Mouse (Mus musculus) embryonic facial prominence, embryonic 15.5 days (tissue): ENCODE measurements at regions not wholly inside any gene's neighbourhood (a gene's known extent, or its start where the extent isn't known, plus 50 kb on each side); places are given as distances from the start of the nearest gene placed in this dataset.

Source experiments
- ATAC-seq: fragments of 200-750 bp; cut with Nextera tagmentation; 2 replicates; pipeline ENCODE4 v1.8.0; 2017; ENCODE audit warnings: low read depth, moderate TSS enrichment; ENCODE audit not compliant: insufficient number of reproducible peaks, low FRiP score, low TSS enrichment
- H3K27ac ChIP-seq: fragments of 300-500 bp; sonication (generic); replicated peaks from 2 replicates; pipeline ENCODE4 v1.5.1; 2015; ENCODE audit warnings: mild to moderate bottlenecking, inconsistent platforms
- H3K27me3 ChIP-seq: fragments of 300-500 bp; sonication (generic); 2 replicates; pipeline ENCODE4 v1.6.1; 2015; ENCODE audit warnings: inconsistent platforms
- H3K36me3 ChIP-seq: fragments of 300-500 bp; sonication (generic); 2 replicates; pipeline ENCODE4 v1.6.1; 2015; ENCODE audit warnings: mild to moderate bottlenecking, inconsistent platforms
- H3K4me1 ChIP-seq: fragments of 300-500 bp; sonication (generic); 2 replicates; pipeline ENCODE4 v1.6.1; 2015; ENCODE audit warnings: inconsistent platforms
- H3K4me2 ChIP-seq: fragments of 300-500 bp; sonication (generic); replicated peaks from 2 replicates; pipeline ENCODE4 v1.6.1; 2015; ENCODE audit warnings: mild to moderate bottlenecking, inconsistent platforms
- H3K4me3 ChIP-seq: fragments of 300-500 bp; sonication (generic); replicated peaks from 2 replicates; pipeline ENCODE4 v1.5.1; 2015; ENCODE audit warnings: mild to moderate bottlenecking, inconsistent platforms
- H3K9ac ChIP-seq: fragments of 300-500 bp; sonication (generic); 2 replicates; pipeline ENCODE4 v1.6.1; 2015; ENCODE audit warnings: inconsistent platforms
- H3K9me3 ChIP-seq: fragments of 300-500 bp; sonication (generic); replicated peaks from 2 replicates; pipeline ENCODE4 v1.6.1; 2016; ENCODE audit warnings: inconsistent platforms
- WGBS: fragments of 180-500 bp; shearing (Covaris S2); methylation state at CpG from one replicate; pipeline ENCODE4 v1.1.7; 2015; 5-methylcytosine and 5-hydroxymethylcytosine counted together

GRCm38 (mm10) chr16:50509529-50509895 is 77.3 kb upstream of the Bbx start:
- Histone ChIP-seq H3K36me3 (no peaks in the 10 kb centered on the region), H3K27ac (no peak overlapping the region), H3K4me1 (no peaks in the 10 kb centered on the region), H3K9me3 (no peaks in the 10 kb centered on the region), H3K27me3 (no peaks in the 10 kb centered on the region), H3K9ac (no peak overlapping the region), H3K4me3 (no peak overlapping the region), H3K4me2 (no peak overlapping the region)
- ATAC-seq, result no peak
- 51% methylated on average over 4 of the region's 4 CpGs for WGBS

GRCm38 (mm10) chr16:50508673-50509528 is 76.7 kb upstream of the Bbx start:
- H3K27me3 ChIP-seq, result no peaks in the 10 kb centered on the region
- H3K4me2 ChIP-seq, result no peak overlapping the region
- no peak overlapping the region for H3K4me3 ChIP-seq
- H3K27ac ChIP-seq, result no peak overlapping the region
- WGBS, result 80% methylated on average over 14 of the region's 14 CpGs
- H3K4me1 ChIP-seq, result no peaks in the 10 kb centered on the region
- no peak overlapping the region for H3K9ac ChIP-seq
- no peaks in the 10 kb centered on the region for H3K9me3 ChIP-seq
- no peaks in the 10 kb centered on the region for H3K36me3 ChIP-seq
- no peak for ATAC-seq

GRCm38 (mm10) chr16:50504619-50505018 is 72.4 kb upstream of the Bbx start:
- H3K9ac ChIP-seq, result no peak overlapping the region
- WGBS, result 64% methylated on average over 3 of the region's 3 CpGs
- no peaks in the 10 kb centered on the region for H3K4me1 ChIP-seq
- no peak overlapping the region for H3K27ac ChIP-seq
- no peaks in the 10 kb centered on the region for H3K27me3 ChIP-seq
- ATAC-seq, result no peak
- no peak overlapping the region for H3K4me3 ChIP-seq
- H3K4me2 ChIP-seq, result no peak overlapping the region
- no peaks in the 10 kb centered on the region for H3K36me3 ChIP-seq
- H3K9me3 ChIP-seq, result no peaks in the 10 kb centered on the region

- no peaks in the 10 kb centered on the region for H3K4me1 ChIP-seq
- H3K4me2 ChIP-seq, result no peak overlapping the region
- H3K27me3 ChIP-seq, result no peaks in the 10 kb centered on the region
- H3K4me3 ChIP-seq, result no peak overlapping the region
- ATAC-seq, result no peak
- WGBS, result 53% methylated on average over 7 of the region's 7 CpGs
- no peaks in the 10 kb centered on the region for H3K9me3 ChIP-seq
- no peaks in the 10 kb centered on the region for H3K36me3 ChIP-seq
- no peak overlapping the region for H3K9ac ChIP-seq
- H3K27ac ChIP-seq, result no peak overlapping the region
Observed at GRCm38 (mm10) chr16:50498909-50499308, 66.7 kb upstream of the Bbx start.

GRCm38 (mm10) chr16:50493662-50494061 is 61.5 kb upstream of the Bbx start:
- no peak overlapping the region for H3K27ac ChIP-seq
- 91% methylated on average over 2 of the region's 2 CpGs for WGBS
- no peak for ATAC-seq
- no peak overlapping the region for H3K4me2 ChIP-seq
- no peaks in the 10 kb centered on the region for H3K36me3 ChIP-seq
- no peak overlapping the region for H3K9ac ChIP-seq
- no peaks in the 10 kb centered on the region for H3K9me3 ChIP-seq
- H3K4me1 ChIP-seq, result no peaks in the 10 kb centered on the region
- no peak overlapping the region for H3K4me3 ChIP-seq
- no peaks in the 10 kb centered on the region for H3K27me3 ChIP-seq

- H3K36me3 ChIP-seq, result no peaks in the 10 kb centered on the region
- H3K9me3 ChIP-seq, result no peaks in the 10 kb centered on the region
- no peak for ATAC-seq
- no peak overlapping the region for H3K9ac ChIP-seq
- no peak overlapping the region for H3K27ac ChIP-seq
- no peaks in the 10 kb centered on the region for H3K4me1 ChIP-seq
- no peak overlapping the region for H3K4me3 ChIP-seq
- H3K27me3 ChIP-seq, result no peaks in the 10 kb centered on the region
- WGBS, result 89% methylated on average over 6 of the region's 6 CpGs
- H3K4me2 ChIP-seq, result no peak overlapping the region
Observed at GRCm38 (mm10) chr16:50489244-50489643, 57.1 kb upstream of the Bbx start.

- Histone ChIP-seq H3K27me3 (no peaks in the 10 kb centered on the region), H3K27ac (no peak overlapping the region), H3K4me3 (no peak overlapping the region), H3K4me2 (no peak overlapping the region), H3K9me3 (no peaks in the 10 kb centered on the region), H3K9ac (no peak overlapping the region), H3K36me3 (no peaks in the 10 kb centered on the region), H3K4me1 (no peaks in the 10 kb centered on the region)
- WGBS, result 31% methylated on average over 9 of the region's 9 CpGs
- no peak for ATAC-seq
Observed at GRCm38 (mm10) chr16:50482360-50482786, 50.2 kb upstream of the Bbx start.
